Mouse (Mus musculus) kidney, embryonic 14.5 days (tissue): ENCODE data around the gene Pfdn6. TPM values are rescaled to one million over a fixed set of nuclear protein-coding genes. Genes with fewer than 3 reads are reported as not detected.

Experiments used
- ATAC-seq: fragments of 200-750 bp; cut with Nextera tagmentation; 2 replicates; pipeline ENCODE4 v1.8.0; 2017; ENCODE audit warnings: moderate number of reproducible peaks, mild to moderate bottlenecking, moderate TSS enrichment, moderate library complexity; ENCODE audit not compliant: low FRiP score, low TSS enrichment
- H3K27ac ChIP-seq: fragments of 300-500 bp; sonication (generic); 2 replicates; pipeline ENCODE4 v1.5.1; 2014; ENCODE audit warnings: low read depth, mild to moderate bottlenecking, low read length, moderate library complexity, mixed read lengths
- H3K27me3 ChIP-seq: fragments of 300-500 bp; sonication (generic); 2 replicates; pipeline ENCODE4 v1.6.1; 2014; ENCODE audit warnings: mild to moderate bottlenecking, low read length; ENCODE audit not compliant: control insufficient read depth, insufficient read depth
- H3K36me3 ChIP-seq: fragments of 300-500 bp; sonication (generic); 2 replicates; pipeline ENCODE4 v1.6.1; 2014; ENCODE audit warnings: low read length, mixed read lengths; ENCODE audit not compliant: control insufficient read depth, insufficient read depth
- H3K4me1 ChIP-seq: fragments of 300-500 bp; sonication (generic); 2 replicates; pipeline ENCODE4 v1.6.1; 2014; ENCODE audit warnings: low read length, mixed read lengths; ENCODE audit not compliant: control insufficient read depth, insufficient read depth
- H3K4me2 ChIP-seq: fragments of 300-500 bp; sonication (generic); replicated peaks from 2 replicates; pipeline ENCODE4 v1.6.1; 2014; ENCODE audit warnings: low read depth, mild to moderate bottlenecking, low read length
- H3K4me3 ChIP-seq: fragments of 300-500 bp; sonication (generic); 2 replicates; pipeline ENCODE4 v1.5.1; 2014; ENCODE audit warnings: mild to moderate bottlenecking, low read length
- H3K9ac ChIP-seq: fragments of 300-500 bp; sonication (generic); 2 replicates; pipeline ENCODE4 v1.6.1; 2014; ENCODE audit warnings: low read depth, mild to moderate bottlenecking, low read length, moderate library complexity
- H3K9me3 ChIP-seq: fragments of 300-500 bp; sonication (generic); 2 replicates; pipeline ENCODE4 v1.6.1; 2016; ENCODE audit warnings: low read length; ENCODE audit not compliant: control insufficient read depth
- WGBS: fragments of 180-500 bp; shearing (Covaris S2); extraction: QIAGEN DNeasy Blood & Tissue Kit; methylation state at CpG from one replicate; pipeline ENCODE4 v1.1.7; 2014; 5-methylcytosine and 5-hydroxymethylcytosine counted together
- polyA plus RNA-seq: library from polyadenylated mRNA; unstranded; fragments of >200 nt; fragmentation: Nextera tagmentation; extraction: Ambion mirVana; gene quantifications from 2 replicates; pipeline ENCODE4 v1.2.1, GENCODE M21; 2014

Pfdn6 gene
- polyA plus RNA-seq, 1 experiment from 2014 or later, result 169 TPM

GRCm38 (mm10) chr17:33940981-33941380 lies 838 bp upstream of the Pfdn6 start:
- H3K27ac ChIP-seq, result no peak overlapping the region
- H3K36me3 ChIP-seq, result peaks cover 46% of the 10 kb centered on the region
- 0 out of 2 replicates have a peak, but pooled peaks have one; percentile 13 for ATAC-seq
- no peaks in the 10 kb centered on the region for H3K9me3 ChIP-seq
- peaks cover 15% of the 10 kb centered on the region for H3K4me1 ChIP-seq
- peak overlapping the region; percentile 79 for H3K4me3 ChIP-seq
- peak overlapping the region; percentile 91 for H3K4me2 ChIP-seq
- 3% methylated on average over 26 of the region's 26 CpGs for WGBS
- H3K9ac ChIP-seq, result peak overlapping the region; percentile 84
- no peaks in the 10 kb centered on the region for H3K27me3 ChIP-seq

GRCm38 (mm10) chr17:33938783-33939182 lies 1.4 kb downstream of the Pfdn6 start:
- peak overlapping the region; percentile 80; the same call in 1 of the 2 replicates for H3K4me2 ChIP-seq
- H3K4me3 ChIP-seq, result peak overlapping the region; percentile 79; the same call in 1 of the 2 replicates
- ATAC-seq, result no peak
- WGBS, result 77% methylated on average over 11 of the region's 11 CpGs
- H3K27me3 ChIP-seq, result no peaks in the 10 kb centered on the region
- peaks cover 34% of the 10 kb centered on the region for H3K36me3 ChIP-seq
- H3K27ac ChIP-seq, result no peak overlapping the region
- peaks cover 15% of the 10 kb centered on the region for H3K4me1 ChIP-seq
- 0 out of 2 replicates have a peak overlapping the region, but pooled peaks have one; percentile 2 for H3K9ac ChIP-seq
- no peaks in the 10 kb centered on the region for H3K9me3 ChIP-seq

DNA sequence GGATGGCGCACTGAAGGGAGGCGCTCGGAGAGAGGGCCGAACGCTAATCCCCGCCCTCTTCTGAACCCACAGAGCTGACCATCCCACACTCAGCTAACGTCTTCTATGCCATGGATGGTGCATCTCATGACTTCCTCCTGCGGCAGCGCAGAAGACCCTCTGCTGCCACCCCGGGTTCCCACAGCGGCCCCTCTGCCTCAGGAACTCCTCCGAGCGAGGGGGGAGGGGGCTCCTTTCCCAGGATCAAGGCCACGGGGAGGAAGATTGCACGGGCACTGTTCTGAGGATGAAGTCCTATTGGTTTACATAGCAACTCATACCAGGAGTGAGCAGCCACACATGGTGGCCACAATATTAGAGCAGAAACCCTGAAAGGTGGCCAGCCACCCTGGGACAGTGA lies 3.1 kb downstream of the Pfdn6 start:
- peaks cover 15% of the 10 kb centered on the region for H3K4me1 ChIP-seq
- H3K9ac ChIP-seq, result no peak overlapping the region
- peaks cover 23% of the 10 kb centered on the region for H3K36me3 ChIP-seq
- H3K27me3 ChIP-seq, result no peaks in the 10 kb centered on the region
- H3K4me3 ChIP-seq, result no peak overlapping the region
- H3K9me3 ChIP-seq, result no peaks in the 10 kb centered on the region
- H3K27ac ChIP-seq, result no peak overlapping the region
- ATAC-seq, result no peak
- H3K4me2 ChIP-seq, result no peak overlapping the region
- 90% methylated on average over 15 of the region's 15 CpGs for WGBS

DNA sequence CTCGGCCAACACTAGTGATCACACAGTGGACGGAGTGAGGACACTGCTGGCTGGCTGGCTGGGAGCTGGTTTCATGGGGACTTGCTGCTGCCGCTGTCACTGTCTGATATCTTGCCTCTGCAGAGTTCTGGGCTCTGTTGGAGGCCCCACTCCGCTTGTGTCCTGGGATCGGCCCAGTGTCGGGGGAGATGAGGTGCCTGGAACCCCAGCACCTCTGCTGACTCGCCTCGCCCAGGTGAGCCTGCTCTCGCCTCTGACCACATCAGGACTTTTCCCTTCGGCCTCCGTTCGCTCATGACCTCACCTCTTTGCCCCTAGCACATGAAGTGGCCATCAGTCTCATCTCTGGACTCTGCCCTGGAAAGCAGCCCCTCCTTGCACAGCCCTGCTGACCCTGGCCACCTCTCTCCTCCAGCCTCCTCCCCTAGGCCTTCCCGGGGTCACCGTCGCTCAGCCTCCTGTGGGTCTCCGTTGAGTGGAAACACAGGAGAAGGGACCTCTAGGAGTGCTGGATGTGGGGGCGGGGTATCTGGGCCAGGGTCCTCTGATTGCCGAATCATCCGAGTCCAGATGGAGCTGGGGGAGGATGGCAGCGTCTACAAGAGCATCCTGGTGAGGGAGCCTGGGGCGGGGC lies 4.6 kb downstream of the Pfdn6 start:
- 86% methylated on average over 21 of the region's 21 CpGs for WGBS
- Histone ChIP-seq H3K27ac (no peak overlapping the region), H3K27me3 (no peaks in the 10 kb centered on the region), H3K4me1 (peaks cover 13% of the 10 kb centered on the region; the same call in 1 of the 2 replicates), H3K36me3 (peaks cover 23% of the 10 kb centered on the region), H3K9me3 (no peaks in the 10 kb centered on the region), H3K9ac (no peak overlapping the region), H3K4me2 (no peak overlapping the region), H3K4me3 (no peak overlapping the region)
- ATAC-seq, result no peak

DNA sequence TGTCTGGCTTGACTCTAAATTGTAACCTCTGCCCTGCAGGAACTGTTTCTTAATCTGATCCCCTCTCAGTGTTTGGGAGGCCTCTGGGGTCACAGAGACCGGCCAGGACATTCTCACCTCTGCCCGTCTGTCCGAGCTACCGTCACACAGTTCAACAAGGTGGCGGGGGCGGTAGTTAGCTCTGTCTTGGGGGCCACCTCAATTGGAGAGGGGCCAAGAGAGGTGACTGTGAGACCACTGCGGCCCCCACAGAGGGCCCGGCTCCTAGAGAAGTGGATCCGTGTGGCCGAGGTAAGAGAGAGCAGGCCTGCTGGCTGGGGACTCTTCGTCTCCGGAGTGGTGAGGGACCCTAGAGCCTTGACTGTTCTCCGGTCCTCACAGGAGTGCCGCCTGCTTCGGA lies 7.2 kb downstream of the Pfdn6 start:
- H3K4me1 ChIP-seq, result peaks cover 12% of the 10 kb centered on the region; the same call in 1 of the 2 replicates
- no peak overlapping the region for H3K4me3 ChIP-seq
- peaks cover 23% of the 10 kb centered on the region for H3K36me3 ChIP-seq
- H3K27ac ChIP-seq, result no peak overlapping the region
- no peak overlapping the region for H3K4me2 ChIP-seq
- no peaks in the 10 kb centered on the region for H3K27me3 ChIP-seq
- no peak overlapping the region for H3K9ac ChIP-seq
- no peak for ATAC-seq
- WGBS, result 88% methylated on average over 15 of the region's 15 CpGs
- H3K9me3 ChIP-seq, result no peaks in the 10 kb centered on the region

DNA sequence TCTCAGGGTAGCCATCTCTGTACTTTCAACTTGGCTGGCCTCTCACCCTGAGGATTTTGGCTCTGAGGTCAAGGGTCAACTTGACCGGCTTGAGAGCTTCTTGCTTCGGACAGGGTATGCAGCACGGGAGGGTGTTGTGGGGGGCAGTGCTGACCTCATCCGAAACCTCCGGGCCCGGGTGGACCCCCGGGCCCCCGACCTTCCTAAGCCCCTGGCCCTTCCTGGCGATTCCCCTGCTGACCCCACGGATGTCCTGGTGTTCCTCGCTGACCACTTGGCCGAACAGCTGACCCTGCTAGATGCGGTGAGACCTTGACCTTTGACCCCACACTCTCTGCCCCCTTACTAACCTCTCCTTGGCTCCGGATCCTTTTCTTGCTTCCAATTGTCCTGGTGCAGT lies 7.7 kb downstream of the Pfdn6 start:
- Histone ChIP-seq H3K4me2 (no peak overlapping the region), H3K9ac (no peak overlapping the region), H3K4me1 (peaks cover 12% of the 10 kb centered on the region; the same call in 1 of the 2 replicates), H3K27me3 (no peaks in the 10 kb centered on the region), H3K27ac (no peak overlapping the region), H3K36me3 (peaks cover 25% of the 10 kb centered on the region), H3K4me3 (no peak overlapping the region), H3K9me3 (no peaks in the 10 kb centered on the region)
- no peak for ATAC-seq
- 89% methylated on average over 14 of the region's 14 CpGs for WGBS

DNA sequence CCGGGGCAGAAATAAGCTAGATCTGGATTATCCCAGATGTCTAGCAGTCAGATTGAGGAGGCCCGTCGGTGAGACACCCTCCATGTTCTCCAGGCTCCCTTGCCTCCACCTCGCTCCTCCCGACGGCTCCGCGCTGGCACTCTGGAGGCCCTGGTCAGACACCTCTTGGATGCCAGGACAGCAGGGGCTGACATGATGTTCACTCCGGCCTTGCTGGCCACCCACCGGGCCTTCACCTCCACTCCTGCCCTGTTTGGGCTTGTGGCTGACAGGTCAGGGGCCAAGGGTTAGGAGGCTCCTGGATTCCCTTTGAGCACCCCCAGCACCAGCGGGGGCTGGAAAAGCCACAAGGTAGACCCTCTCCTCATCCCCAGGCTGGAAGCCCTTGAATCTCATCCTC lies 8.2 kb downstream of the Pfdn6 start:
- H3K9ac ChIP-seq, result no peak overlapping the region
- no peak overlapping the region for H3K4me3 ChIP-seq
- no peak overlapping the region for H3K4me2 ChIP-seq
- no peak for ATAC-seq
- peaks cover 12% of the 10 kb centered on the region; the same call in 1 of the 2 replicates for H3K4me1 ChIP-seq
- no peaks in the 10 kb centered on the region for H3K9me3 ChIP-seq
- peaks cover 21% of the 10 kb centered on the region; the same call in 1 of the 2 replicates for H3K36me3 ChIP-seq
- H3K27me3 ChIP-seq, result no peaks in the 10 kb centered on the region
- WGBS, result 91% methylated on average over 11 of the region's 11 CpGs
- no peak overlapping the region for H3K27ac ChIP-seq

DNA sequence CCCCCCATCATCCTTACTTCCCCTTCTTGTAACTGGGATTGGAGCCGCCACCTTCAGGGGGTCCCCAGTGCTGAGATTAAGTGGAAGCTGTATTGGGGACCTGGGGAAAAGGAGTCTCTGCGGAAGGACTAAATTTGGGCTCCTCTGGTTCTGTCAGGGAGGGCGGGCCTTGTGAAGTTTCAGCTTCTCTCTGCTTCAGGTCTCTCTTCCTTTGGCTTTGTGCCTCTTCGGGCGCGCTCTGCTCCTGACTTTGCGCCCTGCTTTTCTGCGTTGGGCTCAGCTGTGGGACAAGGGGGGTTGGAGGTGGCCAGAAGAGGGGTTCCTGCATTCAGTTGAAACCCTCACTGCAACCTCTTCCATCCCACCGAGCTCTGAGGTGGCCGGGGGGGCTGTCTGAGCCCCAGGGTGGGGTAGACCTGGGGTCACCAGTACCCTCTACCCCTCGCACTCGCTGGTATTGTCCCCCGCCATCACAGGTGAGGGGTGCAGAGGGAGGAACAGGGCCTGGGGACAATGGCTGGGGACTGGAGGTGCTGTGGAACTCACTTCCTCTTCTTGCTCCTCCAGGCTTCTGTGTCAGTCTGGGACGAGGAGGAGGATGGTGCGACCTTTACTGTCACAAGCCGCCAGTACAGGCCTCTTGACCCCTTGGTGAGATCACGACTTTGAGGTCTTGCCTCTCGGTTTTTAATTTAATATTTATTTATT lies 8.8 kb downstream of the Pfdn6 start:
- Histone ChIP-seq H3K27me3 (no peaks in the 10 kb centered on the region), H3K4me1 (peaks cover 12% of the 10 kb centered on the region; the same call in 1 of the 2 replicates), H3K36me3 (peaks cover 18% of the 10 kb centered on the region; the same call in 1 of the 2 replicates), H3K27ac (no peak overlapping the region), H3K4me3 (peak overlapping the region; percentile 84), H3K9me3 (no peaks in the 10 kb centered on the region), H3K9ac (peak overlapping the region; percentile 84), H3K4me2 (peak overlapping the region; percentile 100)
- WGBS, result 42% methylated on average over 18 of the region's 18 CpGs
- 0 out of 2 replicates have a peak, but pooled peaks have one; percentile 1 for ATAC-seq
